Mouse (Mus musculus) embryonic facial prominence, embryonic 10.5 days (tissue): Measurements from ENCODE around the gene 4833420G17Rik. TPM values are rescaled to one million over a fixed set of nuclear protein-coding genes. Genes with fewer than 3 reads are reported as not detected.

Experiments used
- DNase-seq: peaks from one replicate; pipeline ENCODE4 v3.0.0-alpha.2; 2017; ENCODE audit warnings: low spot score
- H3K27ac ChIP-seq: fragments of 300-500 bp; sonication (generic); replicated peaks from 2 replicates; pipeline ENCODE4 v1.5.1; 2016; ENCODE audit warnings: mild to moderate bottlenecking
- H3K27me3 ChIP-seq: fragments of 300-500 bp; sonication (generic); replicated peaks from 2 replicates; pipeline ENCODE4 v1.6.1; 2016; ENCODE audit warnings: low read depth, mild to moderate bottlenecking; ENCODE audit not compliant: poor library complexity, severe bottlenecking
- H3K36me3 ChIP-seq: fragments of 300-500 bp; sonication (generic); replicated peaks from 2 replicates; pipeline ENCODE4 v1.6.1; 2016; ENCODE audit warnings: mild to moderate bottlenecking, moderate library complexity
- H3K4me1 ChIP-seq: fragments of 300-500 bp; sonication (generic); 2 replicates; pipeline ENCODE4 v1.6.1; 2016
- H3K4me3 ChIP-seq: fragments of 300-500 bp; sonication (generic); 2 replicates; pipeline ENCODE4 v1.5.1; 2016; ENCODE audit warnings: mild to moderate bottlenecking, moderate library complexity
- H3K9me3 ChIP-seq: fragments of 300-500 bp; sonication (generic); 2 replicates; pipeline ENCODE4 v1.6.1; 2016; ENCODE audit warnings: mild to moderate bottlenecking
- WGBS: fragments of 180-500 bp; shearing (Covaris S2); methylation state at CpG from one replicate; pipeline ENCODE4 v1.1.7; 2016; 5-methylcytosine and 5-hydroxymethylcytosine counted together
- polyA plus RNA-seq: library from polyadenylated mRNA; unstranded; fragments of >200 nt; fragmentation: Nextera tagmentation; extraction: Ambion mirVana; gene quantifications from 2 replicates; pipeline ENCODE4 v1.2.1, GENCODE M21; 2016

4833420G17Rik gene
- 72.1 and 76.5 TPM in 2 replicates for polyA plus RNA-seq

- peak within 1 kb of the TSS; percentile 88 for H3K27ac ChIP-seq
- H3K36me3 ChIP-seq: peaks cover 54% of the 10 kb centered on the region
- no peaks in the 10 kb centered on the region for H3K27me3 ChIP-seq
- peak; percentile 91 for DNase-seq
- no peaks in the 10 kb centered on the region for H3K9me3 ChIP-seq
- WGBS: 10% methylated on average over 57 of the region's 57 CpGs
- peak within 1 kb of the TSS; percentile 83 for H3K4me3 ChIP-seq
- H3K4me1 ChIP-seq: peaks cover 12% of the 10 kb centered on the region
These were observed at the start of gene 4833420G17Rik for GRCm38 (mm10) chr13:119462596-119463560. TSS of gene 4833420G17Rik (plus strand) at chr13:119462768.

- Histone ChIP-seq H3K4me1 (peaks cover 9% of the 10 kb centered on the region), H3K4me3 (no peak overlapping the region)
These were observed 49.5 kb upstream of the 4833420G17Rik start for GRCm38 (mm10) chr13:119413026-119413425.

GRCm38 (mm10) chr13:119418479-119418878 is 44.1 kb upstream of the 4833420G17Rik start:
- H3K27me3 ChIP-seq: no peaks in the 10 kb centered on the region
- no peaks in the 10 kb centered on the region for H3K9me3 ChIP-seq
- DNase-seq: no peak
- H3K36me3 ChIP-seq: no peaks in the 10 kb centered on the region; the same call in 1 of the 2 replicates
- 87% methylated on average over 3 of the region's 3 CpGs for WGBS
- no peak overlapping the region for H3K27ac ChIP-seq
- no peaks in the 10 kb centered on the region for H3K4me1 ChIP-seq
- no peak overlapping the region for H3K4me3 ChIP-seq

More at GRCm38 (mm10) chr13:119413026-119413425, 49.5 kb upstream of the 4833420G17Rik start:
- no peak for DNase-seq
- WGBS: 23% methylated on average over 2 of the region's 2 CpGs
- H3K36me3 ChIP-seq: no peaks in the 10 kb centered on the region
- no peaks in the 10 kb centered on the region for H3K27me3 ChIP-seq
- no peaks in the 10 kb centered on the region for H3K9me3 ChIP-seq
- no peak overlapping the region for H3K27ac ChIP-seq

GRCm38 (mm10) chr13:119430164-119430563 is 32.4 kb upstream of the 4833420G17Rik start:
- peak; percentile 12 for DNase-seq
- peak overlapping the region; percentile 99 for H3K27ac ChIP-seq

GRCm38 (mm10) chr13:119432041-119432440 is 30.5 kb upstream of the 4833420G17Rik start:
- no peak overlapping the region; the same call in 1 of the 2 replicates for H3K4me3 ChIP-seq
- peaks cover 17% of the 10 kb centered on the region for H3K4me1 ChIP-seq
- H3K36me3 ChIP-seq: peaks cover 61% of the 10 kb centered on the region

More at GRCm38 (mm10) chr13:119430164-119430563, 32.4 kb upstream of the 4833420G17Rik start:
- no peaks in the 10 kb centered on the region for H3K27me3 ChIP-seq
- H3K9me3 ChIP-seq: no peaks in the 10 kb centered on the region
- peak overlapping the region; percentile 88 for H3K4me3 ChIP-seq
- peaks cover 46% of the 10 kb centered on the region for H3K36me3 ChIP-seq
- peaks cover 17% of the 10 kb centered on the region for H3K4me1 ChIP-seq
- 29% methylated on average over 8 of the region's 8 CpGs for WGBS

GRCm38 (mm10) chr13:119434359-119434758 is 28.2 kb upstream of the 4833420G17Rik start:
- no peak for DNase-seq
- no peaks in the 10 kb centered on the region for H3K9me3 ChIP-seq
- no peak overlapping the region for H3K4me3 ChIP-seq
- peaks cover 82% of the 10 kb centered on the region for H3K36me3 ChIP-seq
- H3K27me3 ChIP-seq: no peaks in the 10 kb centered on the region
- H3K27ac ChIP-seq: no peak overlapping the region
- peaks cover 12% of the 10 kb centered on the region for H3K4me1 ChIP-seq
- 92% methylated on average over 7 of the region's 7 CpGs for WGBS

More at GRCm38 (mm10) chr13:119432041-119432440, 30.5 kb upstream of the 4833420G17Rik start:
- Histone ChIP-seq H3K27ac (no peak overlapping the region), H3K9me3 (no peaks in the 10 kb centered on the region), H3K27me3 (no peaks in the 10 kb centered on the region)
- DNase-seq: no peak
- WGBS: 90% methylated on average over 1 of the region's 1 CpGs

- Histone ChIP-seq H3K27me3 (no peaks in the 10 kb centered on the region), H3K9me3 (no peaks in the 10 kb centered on the region), H3K4me3 (no peak overlapping the region), H3K4me1 (no peaks in the 10 kb centered on the region), H3K27ac (no peak overlapping the region), H3K36me3 (peaks cover 97% of the 10 kb centered on the region)
- WGBS: 93% methylated on average over 1 of the region's 1 CpGs
- no peak for DNase-seq
These were observed 20.3 kb upstream of the 4833420G17Rik start for GRCm38 (mm10) chr13:119442244-119442643.

GRCm38 (mm10) chr13:119453563-119453962 is 9.0 kb upstream of the 4833420G17Rik start:
- H3K4me1 ChIP-seq: no peaks in the 10 kb centered on the region
- DNase-seq: no peak
- 92% methylated on average over 4 of the region's 4 CpGs for WGBS
- H3K36me3 ChIP-seq: peaks cover 96% of the 10 kb centered on the region
- no peaks in the 10 kb centered on the region for H3K9me3 ChIP-seq
- no peak overlapping the region for H3K4me3 ChIP-seq
- H3K27me3 ChIP-seq: no peaks in the 10 kb centered on the region
- no peak overlapping the region for H3K27ac ChIP-seq

- H3K27me3 ChIP-seq: no peaks in the 10 kb centered on the region
- H3K4me1 ChIP-seq: no peaks in the 10 kb centered on the region
- no peak overlapping the region for H3K27ac ChIP-seq
- H3K9me3 ChIP-seq: no peaks in the 10 kb centered on the region
- peaks cover 93% of the 10 kb centered on the region for H3K36me3 ChIP-seq
- no peak overlapping the region for H3K4me3 ChIP-seq
- no peak for DNase-seq
These were observed 7.5 kb upstream of the 4833420G17Rik start for GRCm38 (mm10) chr13:119455082-119455481.

- no peaks in the 10 kb centered on the region for H3K9me3 ChIP-seq
- H3K27ac ChIP-seq: no peak overlapping the region
- H3K36me3 ChIP-seq: peaks cover 85% of the 10 kb centered on the region
- no peak for DNase-seq
- no peaks in the 10 kb centered on the region for H3K4me1 ChIP-seq
- 92% methylated on average over 7 of the region's 7 CpGs for WGBS
- no peaks in the 10 kb centered on the region for H3K27me3 ChIP-seq
- H3K4me3 ChIP-seq: no peak overlapping the region
These were observed 6.2 kb upstream of the 4833420G17Rik start for GRCm38 (mm10) chr13:119456342-119456741.

- Histone ChIP-seq H3K27me3 (no peaks in the 10 kb centered on the region), H3K4me1 (peaks cover 12% of the 10 kb centered on the region), H3K27ac (peak overlapping the region; percentile 88), H3K4me3 (peak overlapping the region; percentile 83), H3K36me3 (peaks cover 54% of the 10 kb centered on the region), H3K9me3 (no peaks in the 10 kb centered on the region)
- DNase-seq: no peak
- WGBS: 12% methylated on average over 10 of the region's 10 CpGs
These were observed 520 bp upstream of the 4833420G17Rik start for GRCm38 (mm10) chr13:119461900-119462595.

- Histone ChIP-seq H3K4me3 (no peak overlapping the region), H3K4me1 (no peaks in the 10 kb centered on the region), H3K36me3 (peaks cover 99% of the 10 kb centered on the region), H3K27ac (no peak overlapping the region), H3K9me3 (no peaks in the 10 kb centered on the region), H3K27me3 (no peaks in the 10 kb centered on the region)
- WGBS: 90% methylated on average over 9 of the region's 9 CpGs
- DNase-seq: no peak
These were observed 14.1 kb downstream of the 4833420G17Rik start for GRCm38 (mm10) chr13:119476631-119477030.
